Mouse (Mus musculus) thymus, adult 2 months (tissue): ENCODE data around the gene Npr1. TPM values are rescaled to one million over a fixed set of nuclear protein-coding genes. Genes with fewer than 3 reads are reported as not detected.

Source experiments
- DNase-seq: peaks from one replicate; pipeline ENCODE4 v3.0.0; 2021
- H3K27ac ChIP-seq: fragments of 200-500 bp; 2 replicates; pipeline ENCODE4 v1.5.1; 2012; ENCODE audit warnings: low read length, control low read depth; ENCODE audit not compliant: control insufficient read depth, insufficient read depth
- H3K27me3 ChIP-seq: fragments of 200-500 bp; 2 replicates; pipeline ENCODE4 v1.6.1; 2012; ENCODE audit warnings: mild to moderate bottlenecking, low read length, moderate library complexity, mixed read lengths; ENCODE audit not compliant: control insufficient read depth, insufficient read depth
- H3K36me3 ChIP-seq: fragments of 200-500 bp; 2 replicates; pipeline ENCODE4 v1.6.1; 2012; ENCODE audit warnings: mild to moderate bottlenecking, low read length, moderate library complexity; ENCODE audit not compliant: control insufficient read depth, insufficient read depth
- H3K4me1 ChIP-seq: fragments of 200-500 bp; replicated peaks from 2 replicates; pipeline ENCODE4 v1.6.1; 2012; ENCODE audit warnings: low read length; ENCODE audit not compliant: control insufficient read depth, insufficient read depth
- H3K4me3 ChIP-seq: fragments of 200-500 bp; 2 replicates; pipeline ENCODE4 v1.5.1; 2012; ENCODE audit warnings: mild to moderate bottlenecking, low read length, control low read depth, moderate library complexity; ENCODE audit not compliant: control insufficient read depth, insufficient read depth
- CTCF ChIP-seq: fragments of 200-500 bp; IDR thresholded peaks from 2 replicates; pipeline ENCODE4 v1.5.1; 2012; ENCODE audit warnings: mild to moderate bottlenecking, control low read depth, low read length, moderate library complexity, borderline replicate concordance; ENCODE audit not compliant: control insufficient read depth, poor library complexity, insufficient read depth; ENCODE audit errors: extremely low read depth
- POLR2A ChIP-seq: fragments of 200-500 bp; IDR thresholded peaks from 2 replicates; pipeline ENCODE4 v1.6.1; 2012; ENCODE audit warnings: mild to moderate bottlenecking, low read length, control low read depth, moderate library complexity; ENCODE audit not compliant: control insufficient read depth, poor library complexity, insufficient read depth; ENCODE audit errors: extremely low read depth
- WGBS: fragments of 180-500 bp; shearing (Covaris S2); methylation state at CpG from one replicate; pipeline ENCODE4 v1.1.7; 2018; 5-methylcytosine and 5-hydroxymethylcytosine counted together
- polyA plus RNA-seq: library from polyadenylated mRNA; depleted of rRNA; stranded (reverse); fragments of >200 nt; gene quantifications from 2 replicates; pipeline ENCODE4 v1.2.3, GENCODE M21; 2012

Gene Npr1
- polyA plus RNA-seq, 1 experiment: 11.4 TPM

- Histone ChIP-seq H3K27ac (no peak overlapping the region), H3K4me3 (peak overlapping the region; percentile 42), H3K36me3 (no peaks in the 10 kb centered on the region), H3K27me3 (peaks cover 16% of the 10 kb centered on the region; the same call in 1 of the 2 replicates), H3K4me1 (peaks cover 9% of the 10 kb centered on the region; the same call in 1 of the 2 replicates)
- TF ChIP-seq CTCF: no peak
- no peak for TF ChIP-seq POLR2A
- 3% methylated on average over 75 of the region's 75 CpGs for WGBS
- peak; percentile 17 for DNase-seq
Observed at GRCm38 (mm10) chr3:90465081-90465685, 483 bp downstream of the Npr1 start.

GRCm38 (mm10) chr3:90464552-90465080 is 1.1 kb downstream of the Npr1 start:
- TF ChIP-seq CTCF: no peak
- TF ChIP-seq POLR2A: no peak
- peaks cover 9% of the 10 kb centered on the region; the same call in 1 of the 2 replicates for H3K4me1 ChIP-seq
- H3K36me3 ChIP-seq: no peaks in the 10 kb centered on the region
- H3K27me3 ChIP-seq: peaks cover 16% of the 10 kb centered on the region; the same call in 1 of the 2 replicates
- 40% methylated on average over 37 of the region's 37 CpGs for WGBS
- H3K27ac ChIP-seq: no peak overlapping the region
- peak overlapping the region; percentile 42 for H3K4me3 ChIP-seq
- DNase-seq: no peak

DNA sequence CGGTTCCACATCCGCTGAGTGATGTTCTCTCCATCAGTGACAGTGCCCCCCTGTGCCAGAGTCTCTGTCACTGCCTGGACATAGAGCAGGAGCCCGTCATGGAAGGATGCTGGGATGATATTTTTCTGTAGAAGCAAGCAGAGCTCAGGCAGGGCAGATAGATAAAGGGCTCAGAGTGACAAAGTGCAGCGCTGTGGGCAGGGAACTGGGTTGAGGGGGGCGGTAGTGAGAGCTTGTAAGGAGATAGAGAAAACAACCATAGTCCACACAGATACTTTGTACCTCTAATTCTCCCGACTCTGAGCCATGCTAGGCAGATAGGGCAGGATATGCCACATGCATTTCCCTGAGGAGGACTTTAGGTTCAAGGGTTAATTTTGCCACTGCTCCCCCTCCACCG is 3.1 kb downstream of the Npr1 start:
- Histone ChIP-seq H3K36me3 (no peaks in the 10 kb centered on the region), H3K4me3 (no peak overlapping the region), H3K27ac (no peak overlapping the region), H3K4me1 (peaks cover 9% of the 10 kb centered on the region; the same call in 1 of the 2 replicates), H3K27me3 (peaks cover 16% of the 10 kb centered on the region; the same call in 1 of the 2 replicates)
- 65% methylated on average over 7 of the region's 7 CpGs for WGBS
- TF ChIP-seq POLR2A (no peak), CTCF (no peak)
- no peak for DNase-seq

DNA sequence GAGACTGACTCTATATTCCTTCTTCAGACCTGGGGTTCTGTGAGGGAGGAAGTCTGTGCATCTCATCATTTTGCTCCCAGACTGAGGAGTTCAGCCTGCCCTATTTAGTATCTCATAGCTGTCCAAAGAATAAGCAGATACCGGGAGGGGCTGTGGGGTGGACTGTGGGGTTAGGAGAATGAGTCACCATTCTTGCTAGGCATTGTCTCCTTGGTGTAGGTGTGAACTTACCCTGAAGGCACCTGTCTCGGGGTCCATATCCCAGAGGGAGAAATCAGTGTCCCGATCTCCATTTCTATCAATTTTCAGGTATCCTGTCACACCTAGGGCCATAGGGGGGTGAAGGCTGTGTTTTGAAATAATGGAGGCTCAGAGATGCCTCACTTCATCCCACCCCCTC is 3.7 kb downstream of the Npr1 start:
- TF ChIP-seq POLR2A (no peak), CTCF (no peak)
- no peak overlapping the region for H3K27ac ChIP-seq
- peaks cover 9% of the 10 kb centered on the region; the same call in 1 of the 2 replicates for H3K4me1 ChIP-seq
- no peak overlapping the region for H3K4me3 ChIP-seq
- peaks cover 16% of the 10 kb centered on the region; the same call in 1 of the 2 replicates for H3K27me3 ChIP-seq
- WGBS: 92% methylated on average over 3 of the region's 3 CpGs
- H3K36me3 ChIP-seq: no peaks in the 10 kb centered on the region
- no peak for DNase-seq

- TF ChIP-seq POLR2A: no peak
- no peak for TF ChIP-seq CTCF
- no peak overlapping the region for H3K4me3 ChIP-seq
- H3K27me3 ChIP-seq: peaks cover 14% of the 10 kb centered on the region; the same call in 1 of the 2 replicates
- DNase-seq: no peak
- H3K4me1 ChIP-seq: peaks cover 6% of the 10 kb centered on the region; the same call in 1 of the 2 replicates
- no peak overlapping the region for H3K27ac ChIP-seq
- no peaks in the 10 kb centered on the region for H3K36me3 ChIP-seq
- WGBS: 77% methylated on average over 5 of the region's 5 CpGs
Observed at GRCm38 (mm10) chr3:90460315-90460714, 5.4 kb downstream of the Npr1 start.

DNA sequence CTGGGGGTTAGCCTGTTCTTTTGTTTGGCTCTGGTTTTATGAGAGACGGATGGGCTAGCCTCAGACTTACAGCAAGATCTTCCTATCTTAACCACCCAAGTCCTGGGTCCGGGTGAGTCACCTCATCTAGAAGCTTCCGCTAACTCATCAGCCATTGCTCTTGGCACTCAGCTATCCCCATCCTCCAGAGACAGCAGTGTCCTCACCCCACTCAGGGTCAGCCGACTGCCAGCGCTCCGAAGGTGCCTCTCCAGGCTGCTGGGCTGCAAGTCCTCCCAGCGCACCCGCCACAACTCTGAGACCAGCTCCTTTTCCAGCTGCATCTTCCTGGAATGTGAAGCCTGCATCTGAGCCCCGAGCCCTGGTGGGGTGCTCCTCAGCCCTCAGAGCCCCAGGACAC is 5.9 kb downstream of the Npr1 start:
- WGBS: 95% methylated on average over 9 of the region's 9 CpGs
- no peak overlapping the region for H3K27ac ChIP-seq
- H3K27me3 ChIP-seq: peaks cover 8% of the 10 kb centered on the region; the same call in 1 of the 2 replicates
- no peaks in the 10 kb centered on the region for H3K36me3 ChIP-seq
- H3K4me3 ChIP-seq: no peak overlapping the region
- no peak for TF ChIP-seq CTCF
- TF ChIP-seq POLR2A: no peak
- DNase-seq: no peak
- no peaks in the 10 kb centered on the region for H3K4me1 ChIP-seq
